Mouse (Mus musculus) erythroblast, adult 5-6 weeks (primary cell): ENCODE results near the gene Bend4. TPM values are rescaled to one million over a fixed set of nuclear protein-coding genes. Genes with fewer than 3 reads are reported as not detected.

Experiments used
- ATAC-seq: replicated peaks from 2 replicates; pipeline ENCODE4 v1.8.0; 2016; ENCODE audit warnings: moderate number of reproducible peaks, mild to moderate bottlenecking, moderate TSS enrichment, inconsistent platforms; ENCODE audit not compliant: poor library complexity, low FRiP score, severe bottlenecking
- total RNA-seq, 2 experiments: library from RNA; stranded (forward) in 1 of 2; stranded (reverse) in 1 of 2; fragments of 150-400 nt in 1 of 2; fragments of 200-764, 138-1000 nt in 1 of 2; gene quantifications; 2 replicates each; pipeline versions ENCODE4 v1.2.3 to v1.2.4; 2015 to 2017; ENCODE audit warnings: low replicate concordance in 2 of 2

The Bend4 gene
- total RNA-seq (2015; ENCODE audit: low replicate concordance) (under 0.01 TPM in 1 of 2 replicates, not detected in the other), total RNA-seq (2017; ENCODE audit: low replicate concordance) (0.28 and 0.43 TPM in 2 replicates)

DNA sequence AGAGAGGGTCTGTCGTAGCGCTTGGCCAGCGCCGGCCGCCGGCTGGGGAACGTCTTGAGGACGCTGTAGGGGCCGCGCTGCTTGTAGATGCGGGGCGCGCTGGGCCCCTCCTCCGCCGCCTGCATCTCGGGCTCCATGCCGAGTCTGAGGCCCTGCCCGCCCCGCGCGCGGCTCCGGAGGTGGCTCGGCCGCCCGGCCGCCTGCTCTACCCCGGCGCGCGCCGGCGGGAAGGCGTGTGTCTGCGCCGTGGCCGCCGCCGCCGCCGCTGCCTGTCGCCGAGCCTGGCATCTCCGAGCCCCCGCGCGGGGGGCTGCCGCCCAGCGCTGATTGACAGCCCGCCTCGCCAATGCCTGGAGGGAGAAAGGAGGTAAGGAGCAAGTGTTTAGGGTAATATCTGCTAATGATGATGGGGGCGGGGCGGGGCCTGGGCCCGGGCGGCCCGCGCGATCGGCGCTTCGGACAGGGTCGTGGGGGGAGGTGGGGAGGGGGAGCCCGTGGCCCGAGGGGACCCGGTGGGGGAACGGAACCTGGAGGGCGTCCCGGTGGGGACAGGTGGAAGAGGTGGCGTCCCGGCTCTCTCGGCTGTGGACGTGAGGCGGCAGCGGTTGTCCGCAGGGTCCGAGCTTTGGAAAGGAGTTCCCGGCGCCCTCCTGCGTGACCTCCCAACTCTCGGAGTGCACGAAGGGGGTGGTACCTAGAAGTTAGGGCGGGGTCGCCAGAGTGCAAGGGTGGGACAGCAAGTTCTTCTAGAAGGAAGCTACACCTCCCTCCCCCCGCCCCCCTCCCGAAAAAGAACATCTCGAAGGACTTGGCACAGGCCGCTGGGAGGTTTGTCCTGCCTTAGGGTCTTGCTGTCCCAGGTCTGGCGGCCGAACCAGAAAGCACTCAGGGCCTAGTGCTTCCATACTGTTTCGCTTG is at the start of gene Bend4:
Gene Bend4 (minus strand): TSS at position 868 of the 918 bp plus-strand sequence.
- ATAC-seq: no peak

- no peak for ATAC-seq
Observed at GRCm38 (mm10) chr5:67473723-67474122, 45.6 kb upstream of the Bend4 start.

GRCm38 (mm10) chr5:67473094-67473493 is 45.0 kb upstream of the Bend4 start:
- ATAC-seq: no peak

GRCm38 (mm10) chr5:67466866-67467530 is 38.9 kb upstream of the Bend4 start:
- no peak for ATAC-seq

GRCm38 (mm10) chr5:67464899-67465298 is 36.8 kb upstream of the Bend4 start:
- ATAC-seq: no peak

GRCm38 (mm10) chr5:67463636-67464035 is 35.5 kb upstream of the Bend4 start:
- ATAC-seq: no peak

- no peak for ATAC-seq
Observed at GRCm38 (mm10) chr5:67462331-67462730, 34.2 kb upstream of the Bend4 start.

DNA sequence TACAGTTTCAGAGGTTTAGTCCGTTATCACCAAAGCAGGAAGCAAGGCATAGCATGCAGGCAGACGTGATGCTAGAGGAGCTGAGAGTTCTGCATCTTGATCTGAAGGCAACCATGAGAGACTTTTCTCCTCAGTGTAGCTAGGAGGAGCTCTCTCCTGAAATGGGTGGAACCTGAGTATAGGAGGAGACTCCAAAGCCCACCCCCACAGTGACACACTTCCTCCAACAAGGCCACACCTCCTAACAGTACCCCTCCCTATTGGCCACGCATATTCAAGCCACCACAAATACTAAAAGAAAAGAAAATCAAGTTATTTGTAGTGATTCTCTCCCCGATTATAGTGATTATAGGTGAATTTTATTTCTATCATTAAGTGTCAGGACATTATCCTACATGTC is 28.7 kb upstream of the Bend4 start:
- no peak for ATAC-seq

DNA sequence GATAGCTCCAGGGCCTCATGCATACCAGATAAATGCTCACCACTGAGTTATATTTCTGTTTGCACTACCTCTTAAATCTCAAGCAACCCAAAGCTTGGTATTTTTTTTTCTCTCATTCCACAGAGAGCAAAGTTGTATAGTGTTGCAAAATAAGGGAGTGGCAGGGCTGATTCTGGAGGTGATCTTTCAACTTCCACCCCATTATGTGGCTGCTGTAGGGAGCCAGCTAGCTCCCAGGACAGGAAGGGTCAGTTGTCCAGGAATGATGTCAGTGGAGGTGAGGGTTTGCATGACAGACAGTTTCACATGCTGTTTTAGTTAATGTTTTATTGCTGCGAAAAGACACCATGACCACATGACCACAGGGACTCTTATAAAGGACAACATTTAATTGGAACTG is 26.2 kb upstream of the Bend4 start:
- no peak for ATAC-seq

- no peak for ATAC-seq
Observed at GRCm38 (mm10) chr5:67449957-67450630, 22.0 kb upstream of the Bend4 start.

GRCm38 (mm10) chr5:67446526-67446925 is 18.4 kb upstream of the Bend4 start:
- ATAC-seq: no peak

DNA sequence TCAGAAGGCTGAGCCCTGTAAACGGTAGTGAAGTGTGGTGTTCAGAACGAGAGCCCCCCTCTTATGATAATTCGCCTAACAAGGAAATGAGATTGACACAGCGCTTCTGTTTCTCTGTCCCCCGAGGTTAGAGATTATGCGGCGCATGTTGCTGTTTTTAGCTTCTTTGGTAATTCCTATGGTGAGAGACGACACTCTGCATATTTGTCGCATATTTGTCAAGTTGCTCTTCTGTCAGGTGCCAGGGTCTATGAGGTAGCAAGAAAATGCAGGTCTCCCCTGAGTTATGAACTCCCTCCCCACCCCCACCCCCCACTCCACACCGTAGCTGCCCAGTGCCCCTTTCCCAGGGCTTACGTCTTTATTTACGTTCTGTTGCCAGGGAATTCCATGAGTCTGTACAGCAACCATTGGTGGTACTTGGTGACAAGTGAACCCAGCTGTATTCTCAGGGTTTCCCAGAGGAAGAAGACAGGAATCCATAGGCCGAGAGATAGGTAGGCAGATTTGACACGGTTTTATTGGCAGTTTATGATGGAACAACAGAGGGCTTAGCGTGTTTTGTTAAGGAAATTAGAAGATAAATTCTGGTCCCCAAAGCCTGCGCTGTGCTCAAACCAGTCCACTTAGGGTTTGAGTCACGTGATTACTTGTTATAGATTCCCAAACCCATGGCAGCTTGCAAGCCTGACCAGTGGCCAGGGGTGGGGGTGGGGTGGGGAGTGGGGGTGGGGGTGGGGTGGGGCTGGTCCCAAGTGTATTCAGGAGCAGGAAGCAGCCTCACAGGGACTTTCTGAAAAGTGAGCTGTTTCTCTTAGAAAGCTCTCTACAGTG is 16.3 kb upstream of the Bend4 start:
- no peak for ATAC-seq

DNA sequence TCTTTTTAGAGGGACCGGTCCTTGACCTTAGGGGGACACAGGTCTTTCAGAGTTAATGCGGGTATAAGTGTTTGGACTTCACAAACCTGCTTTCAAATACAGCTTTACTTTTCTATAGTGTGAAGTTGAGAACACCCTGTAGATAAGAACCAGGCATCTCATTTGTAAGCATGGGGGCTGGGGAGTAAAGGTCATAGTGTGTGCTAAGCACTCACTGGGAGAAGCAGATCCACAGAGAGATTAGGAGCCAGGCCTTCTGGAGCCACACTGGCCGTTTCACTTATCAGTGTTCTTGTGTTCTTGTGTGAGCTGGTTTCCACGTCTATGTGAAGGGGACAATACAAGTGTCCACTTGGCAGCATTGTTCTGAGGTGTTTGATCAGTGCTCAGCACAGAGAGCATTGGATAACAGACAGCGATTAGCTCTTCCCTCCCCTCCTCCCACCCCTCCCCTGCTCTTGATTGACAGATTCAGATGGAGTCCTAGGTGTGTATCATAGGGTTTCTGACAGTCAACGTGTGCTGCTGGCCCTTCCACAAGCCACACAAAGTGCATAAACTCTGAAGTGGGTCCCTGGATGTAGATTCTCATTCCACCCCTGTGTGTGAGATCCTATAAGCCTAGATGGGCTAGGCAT is 14.8 kb upstream of the Bend4 start:
- ATAC-seq: no peak

DNA sequence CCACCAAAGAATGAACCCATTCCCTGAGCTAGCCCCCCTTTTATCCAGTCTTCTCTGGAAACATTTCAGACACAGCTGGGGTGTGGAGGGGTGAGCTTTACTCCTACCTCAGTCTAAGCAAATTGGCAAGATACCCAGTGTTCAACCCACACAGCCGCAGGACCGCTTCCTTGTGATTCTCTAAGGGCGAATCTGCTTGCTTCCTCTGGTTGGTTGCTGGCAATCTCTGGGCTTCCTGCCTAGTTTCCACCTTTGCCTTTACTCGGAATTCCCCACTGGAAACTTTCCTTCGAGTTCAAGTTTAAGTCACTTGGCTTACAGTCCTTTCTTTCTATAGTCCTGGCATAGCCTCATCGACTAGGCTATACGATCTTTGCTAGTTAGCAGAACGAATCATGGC is 12.5 kb upstream of the Bend4 start:
- no peak for ATAC-seq

GRCm38 (mm10) chr5:67437403-67437802 is 9.3 kb upstream of the Bend4 start:
- no peak for ATAC-seq

- no peak for ATAC-seq
Observed at GRCm38 (mm10) chr5:67426478-67427442, 1.4 kb downstream of the Bend4 start.

- no peak for ATAC-seq
Observed at GRCm38 (mm10) chr5:67426011-67426410, 2.1 kb downstream of the Bend4 start.

DNA sequence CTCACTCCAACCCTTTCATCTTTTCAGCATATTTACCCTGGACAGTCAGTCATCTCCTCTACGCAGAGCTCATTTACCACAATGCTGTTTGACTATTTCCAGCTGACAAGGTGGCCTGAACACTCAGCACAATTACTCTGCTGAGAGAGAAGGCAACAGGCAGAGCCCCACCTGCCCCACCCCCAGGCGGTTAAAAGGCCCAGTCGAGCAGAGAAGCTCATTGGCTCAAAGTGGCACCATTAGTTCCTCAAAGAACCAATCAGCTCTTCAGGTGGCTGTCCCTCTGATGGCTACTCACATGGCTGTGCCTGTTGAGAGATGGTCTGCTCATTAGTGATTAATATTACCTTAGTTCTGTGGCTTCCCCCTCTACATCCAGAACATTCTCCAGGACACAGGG is 3.5 kb downstream of the Bend4 start:
- no peak for ATAC-seq
